Mouse (Mus musculus) lung, adult 18-20 months (tissue): ENCODE data around the gene Tas2r104.

Experiments
- DNase-seq, 2 experiments: peaks; one replicate each; pipeline ENCODE4 v3.0.0; 2022; ENCODE audit warnings: mixed read lengths in 2 of 2

Gene Tas2r104

GRCm38 (mm10) chr6:131685644-131686043 lies at the start of gene Tas2r104:
TSS of gene Tas2r104 (minus strand) at chr6:131685744.
- DNase-seq, result no peak

- no peak for DNase-seq
These were observed 27.3 kb upstream of the Tas2r104 start for GRCm38 (mm10) chr6:131712803-131713202.

DNA sequence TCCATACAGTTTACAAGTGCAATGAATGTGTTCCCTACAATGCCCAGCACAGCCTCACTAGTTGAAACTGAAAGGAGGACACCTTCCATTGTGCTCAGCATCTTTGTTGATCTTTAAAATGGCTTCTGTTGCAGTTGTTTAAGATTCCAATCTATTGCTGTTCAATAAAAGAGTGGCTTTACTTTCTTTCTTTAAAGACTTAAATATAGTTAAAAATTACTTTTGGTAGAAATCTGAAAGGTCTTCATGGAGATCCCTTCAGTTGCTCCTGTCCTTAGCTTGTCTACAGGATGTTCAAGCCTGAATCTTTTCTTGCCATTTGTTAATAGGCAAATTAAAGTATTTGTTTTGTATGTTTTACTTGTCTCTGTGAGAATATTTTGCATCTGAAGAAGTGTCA lies 4.4 kb upstream of the Tas2r104 start, which contains the start of gene Tas2r114:
Gene Tas2r114 (minus strand): TSS at position 101 of the 400 bp plus-strand sequence.
- DNase-seq, result no peak

GRCm38 (mm10) chr6:131687395-131687794 lies 1.9 kb upstream of the Tas2r104 start, which contains the start of gene Tas2r105:
TSS of gene Tas2r105 (minus strand) at chr6:131687495.
- DNase-seq, result no peak

GRCm38 (mm10) chr6:131678786-131679185 lies 6.8 kb downstream of the Tas2r104 start, which contains the start of gene Tas2r106:
TSS of gene Tas2r106 (minus strand) at chr6:131678886.
- DNase-seq, result no peak

GRCm38 (mm10) chr6:131660049-131660448 lies 25.5 kb downstream of the Tas2r104 start, which contains the start of gene Tas2r107:
TSS of gene Tas2r107 (minus strand) at chr6:131660149.
- no peak for DNase-seq
